Mouse (Mus musculus) CH12.LX (cell line): ENCODE measurements around the gene Mpst. TPM values are rescaled to one million over a fixed set of nuclear protein-coding genes. Genes with fewer than 3 reads are reported as not detected.
A peak's percentile ranks its signal among the peaks of the same experiment; 100 is the strongest.

Experiments
- DNase-seq: peaks from one replicate; pipeline ENCODE4 v3.0.0-alpha.2; 2013; ENCODE audit errors: extremely low read depth
- H3K27ac ChIP-seq: 2 replicates; pipeline ENCODE4 v1.5.1; 2012; ENCODE audit warnings: low read depth, mild to moderate bottlenecking, control low read depth, moderate library complexity; ENCODE audit not compliant: insufficient read depth
- H3K27me3 ChIP-seq: replicated peaks from 2 replicates; pipeline ENCODE3; 2012; ENCODE audit warnings: inconsistent platforms
- H3K36me3 ChIP-seq, 2 experiments: replicated peaks in 1 of 2; 2 replicates each; pipeline versions ENCODE3 to v1.6.1; 2012; ENCODE audit warnings: inconsistent platforms in 1 of 2, low read length in 1 of 2, mild to moderate bottlenecking in 1 of 2, mixed read lengths in 1 of 2, moderate library complexity in 1 of 2; ENCODE audit not compliant: control insufficient read depth in 1 of 2, insufficient read depth in 1 of 2
- H3K4me1 ChIP-seq, 2 experiments: 2 replicates each; pipeline ENCODE4 v1.6.1; 2012; ENCODE audit warnings: inconsistent platforms in 1 of 2, moderate library complexity in 1 of 2; ENCODE audit not compliant: insufficient read depth in 2 of 2, control insufficient read depth in 1 of 2
- H3K4me2 ChIP-seq: 2 replicates; pipeline ENCODE4 v1.6.1; 2012; ENCODE audit warnings: low read depth, mild to moderate bottlenecking, control low read depth; ENCODE audit not compliant: poor library complexity, insufficient read depth, severe bottlenecking
- H3K4me3 ChIP-seq, 3 experiments: fragments of 150-350 bp in 1 of 3; sonication (generic) in 1 of 3; replicated peaks in 1 of 3; 2 replicates each; pipeline versions ENCODE3 to v1.5.1; 2011 to 2012; ENCODE audit warnings: low read depth in 2 of 3, low read length in 2 of 3, mild to moderate bottlenecking in 2 of 3, moderate library complexity in 2 of 3, control low read depth in 1 of 3, improper control_type of control experiment in 1 of 3, inconsistent platforms in 1 of 3, mixed read lengths in 1 of 3; ENCODE audit not compliant: poor library complexity in 1 of 3
- H3K79me2 ChIP-seq: replicated peaks from 2 replicates; pipeline ENCODE4 v1.6.1; 2012; ENCODE audit warnings: mild to moderate bottlenecking, moderate library complexity; ENCODE audit not compliant: control insufficient read depth, poor library complexity, insufficient read depth, severe bottlenecking; ENCODE audit errors: extremely low read depth
- H3K9ac ChIP-seq: 2 replicates; pipeline ENCODE4 v1.6.1; 2012; ENCODE audit warnings: low read depth, mild to moderate bottlenecking, control low read depth, moderate library complexity; ENCODE audit not compliant: insufficient read depth
- H3K9me3 ChIP-seq: replicated peaks from 2 replicates; pipeline ENCODE3; 2012; ENCODE audit warnings: low read length, inconsistent platforms, mixed read lengths
- E2F4 ChIP-seq: IDR thresholded peaks from 2 replicates; pipeline ENCODE4 v1.6.1; 2011; ENCODE audit warnings: low read depth, low read length, improper control_type of control experiment; ENCODE audit not compliant: insufficient replicate concordance
- EP300 ChIP-seq: IDR thresholded peaks from 2 replicates; pipeline ENCODE4 v1.6.1; 2011; ENCODE audit warnings: low read length, improper control_type of control experiment
- GABPA ChIP-seq: IDR thresholded peaks from 2 replicates; pipeline ENCODE4 v1.6.1; 2012; ENCODE audit warnings: low read depth, low read length, improper control_type of control experiment, inconsistent platforms; ENCODE audit not compliant: insufficient replicate concordance
- IRF4 ChIP-seq: IDR thresholded peaks from 2 replicates; pipeline ENCODE4 v1.6.1; 2014; ENCODE audit warnings: low read depth, mild to moderate bottlenecking, inconsistent platforms, low read length, improper control_type of control experiment
- JUN ChIP-seq: IDR thresholded peaks from 2 replicates; pipeline ENCODE4 v1.6.1; 2011; ENCODE audit warnings: low read depth, mild to moderate bottlenecking, low read length, improper control_type of control experiment, moderate library complexity; ENCODE audit not compliant: insufficient read depth
- KAT2A ChIP-seq: IDR thresholded peaks from 2 replicates; pipeline ENCODE4 v1.6.1; 2012; ENCODE audit warnings: low read length, improper control_type of control experiment, inconsistent platforms; ENCODE audit not compliant: insufficient replicate concordance
- MAFK ChIP-seq: IDR thresholded peaks from 2 replicates; pipeline ENCODE4 v1.6.1; 2011; ENCODE audit warnings: low read length, improper control_type of control experiment; ENCODE audit not compliant: insufficient replicate concordance
- MEF2A ChIP-seq: IDR thresholded peaks from 2 replicates; pipeline ENCODE4 v1.6.1; 2014; ENCODE audit warnings: low read depth, mild to moderate bottlenecking, inconsistent platforms, low read length, improper control_type of control experiment, borderline replicate concordance
- MXI1 ChIP-seq: IDR thresholded peaks from 2 replicates; pipeline ENCODE4 v1.6.1; 2011; ENCODE audit warnings: mild to moderate bottlenecking, low read depth, low read length, improper control_type of control experiment
- NELFE ChIP-seq: IDR thresholded peaks from 2 replicates; pipeline ENCODE4 v1.6.1; 2011; ENCODE audit warnings: low read depth, low read length, improper control_type of control experiment
- POLR2AphosphoS2 ChIP-seq: IDR thresholded peaks from 2 replicates; pipeline ENCODE4 v1.6.1; 2011; ENCODE audit warnings: low read depth, low read length, improper control_type of control experiment
- SMC3 ChIP-seq: IDR thresholded peaks from 2 replicates; pipeline ENCODE4 v1.6.1; 2011; ENCODE audit warnings: low read depth, low read length, improper control_type of control experiment
- USF1 ChIP-seq: IDR thresholded peaks from 2 replicates; pipeline ENCODE4 v1.6.1; 2014; ENCODE audit warnings: low read depth, mild to moderate bottlenecking, inconsistent platforms, low read length, improper control_type of control experiment
- USF2 ChIP-seq: conservative IDR thresholded peaks from 2 replicates; pipeline ENCODE4 v1.6.1; 2011; ENCODE audit warnings: low read depth, low read length, improper control_type of control experiment
- ZMIZ1 ChIP-seq: IDR thresholded peaks from 2 replicates; pipeline ENCODE4 v1.6.1; 2012; ENCODE audit warnings: low read depth, mild to moderate bottlenecking, inconsistent platforms, low read length, improper control_type of control experiment
- dilution Hi-C: fragments of 300-500 bp; cut with MboI; formaldehyde crosslinking; loops from 2 replicates; pipeline ENCODE4 v1.14.3; 2020; ENCODE audit warnings: low sequenced_read_pairs; ENCODE audit not compliant: extremely low pct_unique_long_range_greater_than_20kb, extremely low pct_ligation_motif_present
- in situ Hi-C: fragments of 300-500 bp; cut with MboI; formaldehyde crosslinking; loops from 3 replicates; pipeline ENCODE4 v1.14.3; 2019; ENCODE audit warnings: low sequenced_read_pairs, low pct_ligation_motif_present, low pct_unique_long_range_greater_than_20kb, mixed read lengths
- polyA plus RNA-seq: library from polyadenylated mRNA; unstranded; fragments of >175 nt; gene quantifications from 2 replicates; pipeline ENCODE4 v1.2.1, GENCODE M21; 2012; ENCODE audit warnings: low read depth; ENCODE audit not compliant: insufficient read length
- total RNA-seq, 2 experiments: library from RNA; depleted of rRNA; stranded (reverse); fragments of 300-350 nt in 1 of 2; fragments of >200 nt in 1 of 2; gene quantifications; 2 replicates each; pipeline ENCODE4 v1.2.3; 2012 to 2014

The Mpst gene
- total and polyA plus RNA-seq, 3 experiments: 24.4 to 46.3 (median 27.0) TPM

DNA sequence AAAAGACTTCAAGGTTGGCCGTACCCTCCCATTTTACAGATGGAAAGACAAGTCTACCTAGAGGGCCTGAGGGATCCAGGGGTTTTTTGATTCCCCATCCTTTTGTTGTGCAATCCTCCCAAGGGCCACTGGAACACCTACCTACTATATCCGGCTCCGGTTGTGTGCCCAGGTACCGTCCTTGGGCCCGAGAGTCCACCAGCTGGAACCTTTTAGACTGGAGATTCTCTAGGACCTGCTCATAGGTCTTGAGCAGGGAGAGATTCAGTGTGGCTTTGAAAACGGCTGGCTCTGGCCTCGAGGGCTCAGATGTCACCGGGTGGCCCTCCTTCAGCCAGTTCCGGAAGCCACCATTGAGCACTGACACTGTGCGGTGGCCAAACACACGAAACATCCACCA is 1.1 kb upstream of the Mpst start:
- dilution Hi-C loops (no loop called here), in situ Hi-C loops (no loop called here)
- Histone ChIP-seq H3K4me1 (peaks cover 3 to 17% of the 10 kb centered on the region in 2 experiments), H3K4me3 (peak overlapping the region in 1 of 3 experiments; percentile 75), H3K27me3 (peaks cover 24% of the 10 kb centered on the region), H3K4me2 (0 out of 2 replicates have a peak overlapping the region, but pooled peaks have one; percentile 60), H3K9ac (no peak overlapping the region), H3K79me2 (no peaks in the 10 kb centered on the region)
- no peak for DNase-seq
- TF ChIP-seq SMC3: no peak
- TF ChIP-seq, all 38 proteins: peak for 0
- H3K9me3 ChIP-seq: no peaks in the 10 kb centered on the region
- H3K27ac ChIP-seq: no peak overlapping the region
- H3K36me3 ChIP-seq: peaks cover 2 to 4% of the 10 kb centered on the region in 2 experiments

- H3K4me3 ChIP-seq: peak within 1 kb of the TSS; percentile 69 to 89 (median 75)
- peak within 1 kb of the TSS; percentile 57 for H3K9ac ChIP-seq
- H3K79me2 ChIP-seq: no peaks in the 10 kb centered on the region
- peak; percentile 70 for DNase-seq
- no peaks in the 10 kb centered on the region for H3K9me3 ChIP-seq
- TF ChIP-seq IRF4 (peak; percentile 22; the same call in 1 of the 2 replicates), MXI1 (peak; percentile 33; the same call in 1 of the 2 replicates), JUN (no peak)
- peak within 1 kb of the TSS; percentile 22; the same call in 1 of the 2 replicates for H3K27ac ChIP-seq
- H3K27me3 ChIP-seq: peaks cover 22% of the 10 kb centered on the region
- in situ Hi-C loops (no loop called here), dilution Hi-C loops (no loop called here)
- peak within 1 kb of the TSS; percentile 76 for H3K4me2 ChIP-seq
- H3K36me3 ChIP-seq: peaks cover 8 to 10% of the 10 kb centered on the region in 2 experiments
- peaks cover 3 to 17% of the 10 kb centered on the region in 2 experiments for H3K4me1 ChIP-seq
Observed at GRCm38 (mm10) chr15:78405517-78406211, 552 bp upstream of the Mpst start, which contains the start of gene Tst. Gene Tst (minus strand): TSS chr15:78405907.

- H3K9ac ChIP-seq: no peak overlapping the region
- peaks cover 6% of the 10 kb centered on the region for H3K27me3 ChIP-seq
- in situ Hi-C loops: no loop called here
- peaks cover 3 to 23% of the 10 kb centered on the region in 2 experiments for H3K4me1 ChIP-seq
- no peak overlapping the region for H3K4me2 ChIP-seq
- TF ChIP-seq MXI1 (no peak), E2F4 (no peak), EP300 (no peak), SMC3 (no peak), NELFE (no peak), MAFK (no peak), POLR2AphosphoS2 (no peak), ZMIZ1 (no peak), USF1 (no peak), USF2 (no peak), MEF2A (no peak), GABPA (no peak), KAT2A (no peak)
- TF ChIP-seq, all 38 proteins: peak for 0
- no peak overlapping the region for H3K27ac ChIP-seq
- no peaks in the 10 kb centered on the region for H3K9me3 ChIP-seq
- dilution Hi-C loops: no loop called here
- H3K79me2 ChIP-seq: no peaks in the 10 kb centered on the region
- no peak for DNase-seq
- H3K4me3 ChIP-seq: no peak overlapping the region
- peaks cover 24 to 35% of the 10 kb centered on the region in 2 experiments for H3K36me3 ChIP-seq
Observed at GRCm38 (mm10) chr15:78409570-78410052, 3.4 kb downstream of the Mpst start.
